Mouse (Mus musculus) spleen, postnatal 36 days (tissue): ENCODE results near the gene Thrap3.
"Not testable (repeated sequence)": the region's sequence is repeated elsewhere in the genome, so short reads cannot be mapped to it uniquely, and the experiment has no call there.

Experiments
- DNase-seq, 2 experiments: peaks; one replicate each; pipeline ENCODE4 v3.0.0; 2022; ENCODE audit warnings: low spot score in 2 of 2, mixed read lengths in 1 of 2

Gene Thrap3

GRCm38 (mm10) chr4:126219540-126219939 lies 17.0 kb upstream of the Thrap3 start:
- DNase-seq: not testable (repeated sequence)

GRCm38 (mm10) chr4:126217771-126218170 lies 15.2 kb upstream of the Thrap3 start:
- no peak for DNase-seq

GRCm38 (mm10) chr4:126207081-126207480 lies 4.5 kb upstream of the Thrap3 start:
- DNase-seq: no peak

GRCm38 (mm10) chr4:126205386-126205785 lies 2.8 kb upstream of the Thrap3 start:
- DNase-seq: no peak

DNA sequence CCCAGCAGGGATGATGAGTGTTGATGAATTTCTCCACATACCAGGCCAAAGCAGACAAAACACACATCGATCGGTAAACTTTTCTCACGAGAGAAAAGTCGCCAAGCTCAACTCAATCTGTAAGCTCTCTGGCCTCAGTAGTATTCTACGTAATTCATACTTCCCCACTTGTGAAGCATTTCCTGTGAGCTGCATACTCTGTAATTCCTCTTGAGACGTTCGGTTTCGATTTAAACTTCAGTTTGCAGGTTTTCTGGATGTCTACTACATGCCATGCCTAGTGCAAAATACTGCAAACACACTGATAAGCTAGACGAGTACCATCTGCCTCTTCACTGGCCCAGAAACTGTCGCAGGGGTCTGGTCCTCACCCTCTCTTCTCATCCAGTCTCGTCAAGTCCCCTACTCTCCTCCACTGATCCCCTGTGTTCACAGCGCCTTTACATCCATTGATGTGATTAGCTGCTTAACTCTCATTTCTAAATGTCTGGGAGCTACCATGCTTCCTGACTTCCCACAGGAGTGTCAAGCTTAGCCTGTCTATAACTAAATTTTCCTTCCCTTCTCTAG lies 2.2 kb upstream of the Thrap3 start:
- peak; percentile 48 to 54 for DNase-seq

DNA sequence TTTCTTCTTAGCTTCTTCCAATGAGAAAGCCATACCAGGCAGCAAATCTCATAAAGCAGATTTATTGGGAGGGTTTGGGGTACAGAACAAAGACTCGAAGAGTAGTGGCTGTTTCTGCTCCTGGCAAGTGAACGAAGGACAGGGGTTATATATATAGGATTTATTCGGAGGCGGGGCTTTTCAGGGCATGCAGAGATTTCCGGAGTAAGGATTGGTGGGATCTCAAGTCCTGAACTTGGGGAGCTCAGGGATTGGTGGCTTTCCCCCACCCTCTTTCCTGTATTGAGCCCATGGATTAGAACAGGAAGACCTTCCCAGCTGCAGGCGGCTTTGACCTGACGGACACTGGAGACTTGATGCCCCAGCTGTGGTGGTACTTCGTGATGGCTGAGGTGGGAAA lies 1.5 kb upstream of the Thrap3 start:
- no peak for DNase-seq

GRCm38 (mm10) chr4:126203336-126203895 lies 856 bp upstream of the Thrap3 start:
- no peak for DNase-seq

DNA sequence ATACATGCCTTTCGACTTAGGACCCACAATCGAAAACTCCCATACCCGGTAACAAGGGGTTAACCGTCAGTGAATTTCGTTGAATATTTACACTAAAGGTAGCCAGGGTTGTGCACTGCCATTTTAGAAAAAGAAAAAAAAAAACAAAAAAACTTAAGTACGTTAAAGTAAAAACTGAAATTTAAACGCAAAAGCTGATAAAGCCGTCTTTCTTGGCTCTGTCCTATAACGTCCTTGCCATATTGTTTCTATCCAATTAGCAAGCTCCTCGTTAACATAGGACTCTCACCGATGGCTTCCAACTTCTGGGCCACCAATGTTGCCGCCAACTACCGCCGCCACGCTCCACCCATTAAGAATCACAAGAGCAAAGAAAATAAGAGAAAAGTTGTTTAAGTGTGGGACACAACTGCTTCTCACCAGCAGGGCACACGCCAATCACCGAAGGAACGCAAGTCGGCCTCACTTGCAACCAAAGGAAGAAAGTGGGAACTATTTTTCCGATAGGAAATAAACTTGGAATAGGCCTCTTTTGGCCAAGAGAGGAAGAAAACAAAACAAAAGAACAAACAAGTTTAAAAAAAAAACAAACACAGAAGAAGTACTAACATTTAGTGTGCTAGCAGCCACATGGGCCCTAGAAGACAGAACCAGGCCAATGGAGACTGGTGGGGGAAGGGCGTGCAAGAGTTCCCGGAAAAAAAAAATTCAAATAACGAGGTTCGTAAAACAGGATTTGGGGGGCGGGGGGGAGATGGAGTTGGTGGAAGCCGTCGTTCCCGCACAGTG lies 852 bp downstream of the Thrap3 start:
- peak; percentile 23 to 58 for DNase-seq

- no peak for DNase-seq
Observed at GRCm38 (mm10) chr4:126200656-126201055, 1.9 kb downstream of the Thrap3 start.

DNA sequence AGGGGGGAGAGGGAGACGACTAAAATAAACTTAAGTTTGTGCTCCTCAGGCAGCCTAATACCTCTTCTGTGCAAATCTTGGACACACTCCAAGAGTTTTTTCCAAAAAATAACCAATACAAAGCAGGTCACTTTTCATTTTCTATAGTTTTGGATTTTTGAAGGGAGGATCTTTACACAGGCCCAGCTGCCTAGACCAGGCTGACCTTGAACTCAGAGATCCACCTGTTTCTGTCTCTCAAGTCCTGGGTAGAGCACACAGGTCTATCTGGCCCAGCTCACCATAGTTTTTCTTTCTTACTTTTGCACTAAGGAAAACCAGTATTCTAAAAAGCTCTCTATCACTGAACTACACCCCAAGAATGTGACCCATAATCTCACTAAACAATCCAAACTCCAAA lies 2.5 kb downstream of the Thrap3 start:
- DNase-seq: no peak

DNA sequence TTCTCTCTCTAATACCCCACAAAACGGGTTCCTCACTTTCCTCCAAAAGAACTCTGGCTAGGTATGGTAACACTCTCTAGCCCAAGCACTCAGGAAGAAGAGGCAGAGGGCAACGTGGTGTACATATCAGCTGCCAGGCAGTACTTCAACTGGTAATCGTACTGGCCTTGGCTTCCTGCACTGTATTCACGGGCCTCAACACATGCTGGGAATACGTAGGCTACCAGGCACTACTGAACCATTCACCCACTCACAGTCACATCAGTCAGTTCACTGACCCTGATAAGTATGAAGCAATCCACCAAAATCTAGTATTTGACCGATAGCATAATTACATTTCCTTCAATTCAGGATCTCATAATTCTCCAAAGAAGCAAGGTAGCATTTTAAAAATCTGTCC lies 3.0 kb downstream of the Thrap3 start:
- DNase-seq: no peak

GRCm38 (mm10) chr4:126197485-126197884 lies 5.1 kb downstream of the Thrap3 start:
- DNase-seq: peak in 1 of 2 experiments; percentile 17

DNA sequence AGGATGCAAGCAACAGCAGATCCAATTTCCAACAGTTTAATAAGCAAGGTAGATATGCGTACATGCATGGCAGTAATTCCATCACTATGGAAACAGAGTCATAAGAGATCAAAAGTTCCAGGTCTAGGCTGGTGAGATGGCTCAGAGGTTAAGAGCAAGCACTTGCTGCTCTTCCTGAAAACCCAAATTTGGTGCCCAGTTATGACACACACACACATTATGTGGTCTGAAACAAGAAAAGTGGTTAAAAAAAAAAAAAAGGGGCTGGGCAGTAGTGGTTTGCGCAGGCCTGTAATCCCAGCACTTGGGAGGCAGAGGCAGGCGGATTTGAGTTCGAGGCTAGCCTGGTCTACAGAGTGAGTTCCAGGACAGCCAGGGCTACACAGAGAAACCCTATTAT lies 7.6 kb downstream of the Thrap3 start:
- no peak for DNase-seq

GRCm38 (mm10) chr4:126194216-126194615 lies 8.3 kb downstream of the Thrap3 start:
- no peak for DNase-seq

DNA sequence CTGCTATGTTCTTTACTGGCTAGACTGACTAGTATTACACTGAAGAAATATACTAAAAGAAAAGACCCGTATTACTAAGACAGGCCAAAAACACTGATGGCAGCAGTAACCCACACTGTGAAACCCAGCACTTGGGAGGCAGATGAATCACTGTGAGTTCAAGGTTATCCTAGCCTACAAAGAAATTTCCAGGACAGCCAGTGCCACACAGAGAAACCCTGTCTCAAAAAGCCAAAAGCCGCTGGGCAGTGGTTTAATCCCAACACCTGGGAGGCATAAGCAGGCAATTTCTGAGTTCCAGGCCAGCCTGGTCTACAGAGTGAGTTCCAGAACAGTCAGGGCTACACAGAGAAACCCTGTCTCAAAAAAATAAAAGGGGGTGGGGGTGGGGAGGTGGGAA lies 11.9 kb downstream of the Thrap3 start:
- DNase-seq: no peak

GRCm38 (mm10) chr4:126187096-126187495 lies 15.5 kb downstream of the Thrap3 start:
- no peak for DNase-seq

GRCm38 (mm10) chr4:126183034-126183433 lies 19.5 kb downstream of the Thrap3 start:
- DNase-seq: no peak

- DNase-seq: peak; percentile 34 to 37
Observed at GRCm38 (mm10) chr4:126181170-126181957, 21.2 kb downstream of the Thrap3 start.

DNA sequence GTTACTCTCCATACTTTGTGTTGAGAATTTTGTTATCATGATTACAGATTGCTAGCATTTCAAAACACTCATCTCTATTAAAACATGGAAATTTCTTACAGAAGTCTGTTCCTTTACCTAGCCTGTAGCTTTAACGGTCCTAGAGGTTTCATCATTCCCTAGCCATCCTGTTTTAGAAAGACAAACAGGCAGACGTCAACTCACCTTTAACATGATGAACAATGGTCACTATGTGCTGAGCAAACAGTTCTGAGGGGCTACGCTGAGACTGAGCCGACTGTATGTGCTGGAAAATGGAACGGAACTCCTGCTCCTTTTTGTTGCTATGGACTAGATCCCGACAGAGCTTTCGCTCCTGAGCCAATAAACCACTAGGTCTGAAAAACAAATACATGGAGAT lies 26.6 kb downstream of the Thrap3 start:
- DNase-seq: not testable (repeated sequence)

- no peak for DNase-seq
Observed at GRCm38 (mm10) chr4:126173800-126174199, 28.8 kb downstream of the Thrap3 start.

- DNase-seq: not testable (repeated sequence)
Observed at GRCm38 (mm10) chr4:126170737-126171136, 31.8 kb downstream of the Thrap3 start.

DNA sequence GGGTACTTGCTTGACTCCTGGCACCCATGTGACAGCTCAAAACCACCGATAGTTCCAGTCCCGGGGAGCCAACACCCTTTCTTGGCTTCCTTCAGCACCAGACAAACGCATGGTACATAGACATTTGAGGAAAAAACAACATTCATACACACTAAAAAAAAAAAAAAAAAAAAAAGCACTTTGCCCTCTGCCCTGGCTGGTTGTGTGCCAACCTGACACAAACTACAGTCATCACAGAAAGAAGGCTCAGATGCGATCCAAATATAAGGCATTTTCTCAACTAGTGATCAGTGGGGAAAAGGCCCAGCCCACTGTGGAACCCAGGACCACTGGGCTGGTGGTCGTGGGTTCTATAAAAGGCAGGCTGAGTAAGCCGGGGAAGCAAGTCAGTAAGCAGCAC lies 33.7 kb downstream of the Thrap3 start:
- DNase-seq: no peak
